Mouse (Mus musculus) heart, embryonic 13.5 days (tissue): ENCODE data around the gene Stx18. TPM values are rescaled to one million over a fixed set of nuclear protein-coding genes. Genes with fewer than 3 reads are reported as not detected.

Source experiments
- ATAC-seq: fragments of 200-750 bp; cut with Nextera tagmentation; 2 replicates; pipeline ENCODE4 v1.8.0; 2017; ENCODE audit warnings: moderate TSS enrichment; ENCODE audit not compliant: insufficient number of reproducible peaks, low FRiP score, low TSS enrichment; ENCODE audit errors: extremely low read depth
- H3K27ac ChIP-seq: fragments of 300-500 bp; sonication (generic); replicated peaks from 2 replicates; pipeline ENCODE4 v1.5.1; 2015; ENCODE audit warnings: moderate library complexity, mild to moderate bottlenecking, inconsistent platforms
- H3K27me3 ChIP-seq: fragments of 300-500 bp; sonication (generic); replicated peaks from 2 replicates; pipeline ENCODE4 v1.6.1; 2015; ENCODE audit warnings: mild to moderate bottlenecking, inconsistent platforms
- H3K36me3 ChIP-seq: fragments of 300-500 bp; sonication (generic); 2 replicates; pipeline ENCODE4 v1.6.1; 2015; ENCODE audit warnings: mild to moderate bottlenecking, inconsistent platforms
- H3K4me1 ChIP-seq: fragments of 300-500 bp; sonication (generic); 2 replicates; pipeline ENCODE4 v1.6.1; 2015; ENCODE audit warnings: inconsistent platforms
- H3K4me2 ChIP-seq: fragments of 300-500 bp; sonication (generic); 2 replicates; pipeline ENCODE4 v1.6.1; 2015; ENCODE audit warnings: inconsistent platforms, mild to moderate bottlenecking, moderate library complexity
- H3K4me3 ChIP-seq: fragments of 300-500 bp; sonication (generic); 2 replicates; pipeline ENCODE4 v1.5.1; 2015; ENCODE audit warnings: moderate library complexity, mild to moderate bottlenecking, inconsistent platforms
- H3K9ac ChIP-seq: fragments of 300-500 bp; sonication (generic); 2 replicates; pipeline ENCODE4 v1.6.1; 2015; ENCODE audit warnings: inconsistent platforms, mild to moderate bottlenecking, moderate library complexity
- H3K9me3 ChIP-seq: fragments of 300-500 bp; sonication (generic); 2 replicates; pipeline ENCODE4 v1.6.1; 2016; ENCODE audit warnings: inconsistent platforms
- WGBS: fragments of 180-500 bp; shearing (Covaris S2); methylation state at CpG from one replicate; pipeline ENCODE4 v1.1.7; 2015; ENCODE audit warnings: mixed read lengths; 5-methylcytosine and 5-hydroxymethylcytosine counted together
- polyA plus RNA-seq: library from polyadenylated mRNA; unstranded; fragments of >200 nt; fragmentation: Nextera tagmentation; extraction: Ambion mirVana; gene quantifications from 2 replicates; pipeline ENCODE4 v1.2.1, GENCODE M21; 2015

Stx18 gene
- polyA plus RNA-seq, 1 experiment from 2014 or later: 26.3 TPM

- WGBS: 94% methylated on average over 2 of the region's 2 CpGs
- Histone ChIP-seq H3K9ac (no peak overlapping the region), H3K9me3 (no peaks in the 10 kb centered on the region), H3K4me1 (no peaks in the 10 kb centered on the region), H3K4me3 (no peak overlapping the region), H3K4me2 (no peak overlapping the region), H3K27me3 (no peaks in the 10 kb centered on the region), H3K27ac (no peak overlapping the region), H3K36me3 (no peaks in the 10 kb centered on the region)
- no peak for ATAC-seq
Observed at GRCm38 (mm10) chr5:38099139-38099676, 60.7 kb downstream of the Stx18 start.

GRCm38 (mm10) chr5:38102945-38103344 is 64.4 kb downstream of the Stx18 start:
- ATAC-seq: no peak
- H3K9me3 ChIP-seq: no peaks in the 10 kb centered on the region
- 72% methylated on average over 2 of the region's 2 CpGs for WGBS

GRCm38 (mm10) chr5:38106080-38106697 is 67.6 kb downstream of the Stx18 start:
- H3K4me1 ChIP-seq: no peaks in the 10 kb centered on the region
- H3K27me3 ChIP-seq: no peaks in the 10 kb centered on the region
- no peak overlapping the region for H3K9ac ChIP-seq
- WGBS: 90% methylated on average over 14 of the region's 14 CpGs
- H3K4me3 ChIP-seq: no peak overlapping the region
- ATAC-seq: no peak
- no peaks in the 10 kb centered on the region for H3K9me3 ChIP-seq
- H3K27ac ChIP-seq: no peak overlapping the region
- H3K4me2 ChIP-seq: no peak overlapping the region
- H3K36me3 ChIP-seq: peaks cover 58% of the 10 kb centered on the region

More at GRCm38 (mm10) chr5:38102945-38103344, 64.4 kb downstream of the Stx18 start:
- H3K4me1 ChIP-seq: no peaks in the 10 kb centered on the region
- no peak overlapping the region for H3K4me2 ChIP-seq
- no peak overlapping the region for H3K4me3 ChIP-seq
- peaks cover 34% of the 10 kb centered on the region for H3K36me3 ChIP-seq
- H3K9ac ChIP-seq: no peak overlapping the region
- H3K27me3 ChIP-seq: no peaks in the 10 kb centered on the region
- H3K27ac ChIP-seq: no peak overlapping the region

GRCm38 (mm10) chr5:38106807-38107206 is 68.3 kb downstream of the Stx18 start:
- Histone ChIP-seq H3K9ac (no peak overlapping the region), H3K4me3 (no peak overlapping the region), H3K36me3 (peaks cover 58% of the 10 kb centered on the region), H3K9me3 (no peaks in the 10 kb centered on the region), H3K27me3 (no peaks in the 10 kb centered on the region), H3K4me1 (no peaks in the 10 kb centered on the region), H3K4me2 (no peak overlapping the region), H3K27ac (no peak overlapping the region)
- WGBS: 87% methylated on average over 10 of the region's 10 CpGs
- ATAC-seq: no peak

GRCm38 (mm10) chr5:38114526-38114925 is 76.0 kb downstream of the Stx18 start:
- H3K9me3 ChIP-seq: no peaks in the 10 kb centered on the region
- H3K27me3 ChIP-seq: no peaks in the 10 kb centered on the region
- ATAC-seq: no peak
- H3K9ac ChIP-seq: no peak overlapping the region
- no peak overlapping the region for H3K4me2 ChIP-seq
- no peaks in the 10 kb centered on the region for H3K4me1 ChIP-seq
- H3K4me3 ChIP-seq: no peak overlapping the region
- WGBS: 94% methylated on average over 2 of the region's 2 CpGs
- H3K36me3 ChIP-seq: peaks cover 50% of the 10 kb centered on the region
- H3K27ac ChIP-seq: no peak overlapping the region

GRCm38 (mm10) chr5:38117056-38117455 is 78.5 kb downstream of the Stx18 start:
- no peaks in the 10 kb centered on the region for H3K9me3 ChIP-seq
- ATAC-seq: no peak
- 95% methylated on average over 1 of the region's 1 CpGs for WGBS
- no peak overlapping the region for H3K27ac ChIP-seq
- peaks cover 40% of the 10 kb centered on the region for H3K36me3 ChIP-seq
- no peak overlapping the region for H3K9ac ChIP-seq
- H3K27me3 ChIP-seq: no peaks in the 10 kb centered on the region
- H3K4me2 ChIP-seq: no peak overlapping the region
- H3K4me3 ChIP-seq: no peak overlapping the region
- H3K4me1 ChIP-seq: peaks cover 7% of the 10 kb centered on the region

- H3K4me3 ChIP-seq: no peak overlapping the region
- 87% methylated on average over 5 of the region's 5 CpGs for WGBS
- H3K27me3 ChIP-seq: no peaks in the 10 kb centered on the region
- peaks cover 48% of the 10 kb centered on the region for H3K36me3 ChIP-seq
- H3K4me2 ChIP-seq: no peak overlapping the region
- H3K9ac ChIP-seq: no peak overlapping the region
- H3K27ac ChIP-seq: no peak overlapping the region
- ATAC-seq: no peak
- H3K4me1 ChIP-seq: peaks cover 11% of the 10 kb centered on the region
- no peaks in the 10 kb centered on the region for H3K9me3 ChIP-seq
Observed at GRCm38 (mm10) chr5:38119268-38119667, 80.7 kb downstream of the Stx18 start.

GRCm38 (mm10) chr5:38121699-38122098 is 83.2 kb downstream of the Stx18 start:
- Histone ChIP-seq H3K9ac (no peak overlapping the region), H3K4me2 (no peak overlapping the region), H3K36me3 (peaks cover 41% of the 10 kb centered on the region), H3K4me3 (no peak overlapping the region), H3K9me3 (no peaks in the 10 kb centered on the region), H3K4me1 (peaks cover 11% of the 10 kb centered on the region), H3K27me3 (no peaks in the 10 kb centered on the region), H3K27ac (no peak overlapping the region)
- no peak for ATAC-seq
- 31% methylated on average over 7 of the region's 7 CpGs for WGBS

GRCm38 (mm10) chr5:38126519-38127306 is 88.2 kb downstream of the Stx18 start:
- Histone ChIP-seq H3K27me3 (no peaks in the 10 kb centered on the region), H3K9ac (no peak overlapping the region), H3K9me3 (no peaks in the 10 kb centered on the region), H3K4me1 (peaks cover 11% of the 10 kb centered on the region), H3K27ac (no peak overlapping the region), H3K4me3 (no peak overlapping the region), H3K36me3 (peaks cover 51% of the 10 kb centered on the region), H3K4me2 (no peak overlapping the region)
- ATAC-seq: no peak
- WGBS: 61% methylated on average over 13 of the region's 13 CpGs

GRCm38 (mm10) chr5:38129339-38129738 is 90.8 kb downstream of the Stx18 start:
- no peak; the same call in 1 of the 2 replicates for ATAC-seq
- Histone ChIP-seq H3K9ac (no peak overlapping the region), H3K4me3 (no peak overlapping the region), H3K4me2 (no peak overlapping the region), H3K27me3 (no peaks in the 10 kb centered on the region), H3K36me3 (peaks cover 38% of the 10 kb centered on the region), H3K9me3 (no peaks in the 10 kb centered on the region), H3K4me1 (0 out of 2 replicates have a peak, but pooled peaks cover 4% of the 10 kb centered on the region), H3K27ac (no peak overlapping the region)
- WGBS: 60% methylated on average over 2 of the region's 2 CpGs

- Histone ChIP-seq H3K4me2 (no peak overlapping the region), H3K4me1 (no peaks in the 10 kb centered on the region; the same call in 1 of the 2 replicates), H3K36me3 (peaks cover 34% of the 10 kb centered on the region), H3K9me3 (no peaks in the 10 kb centered on the region), H3K27ac (no peak overlapping the region), H3K27me3 (no peaks in the 10 kb centered on the region), H3K9ac (no peak overlapping the region), H3K4me3 (no peak overlapping the region)
- 90% methylated on average over 9 of the region's 9 CpGs for WGBS
- ATAC-seq: no peak
Observed at GRCm38 (mm10) chr5:38136247-38136646, 97.7 kb downstream of the Stx18 start.
